Mouse (Mus musculus) kidney, adult 2 months (tissue): ENCODE measurements at regions not wholly inside any gene's neighbourhood (a gene's known extent, or its start where the extent isn't known, plus 50 kb on each side); places are given as distances from the start of the nearest gene placed in this dataset.

Experiments used
- CTCF ChIP-seq: fragments of 200-500 bp; conservative IDR thresholded peaks from 2 replicates; pipeline ENCODE4 v1.5.1; 2011; ENCODE audit warnings: low read depth, mild to moderate bottlenecking, control low read depth, low read length, moderate library complexity, mixed read lengths; ENCODE audit not compliant: insufficient read depth, insufficient read length
- POLR2A ChIP-seq: fragments of 200-500 bp; IDR thresholded peaks from one replicate; pipeline ENCODE4 v1.6.1; 2011; ENCODE audit warnings: low read depth, low read length, control low read depth

DNA sequence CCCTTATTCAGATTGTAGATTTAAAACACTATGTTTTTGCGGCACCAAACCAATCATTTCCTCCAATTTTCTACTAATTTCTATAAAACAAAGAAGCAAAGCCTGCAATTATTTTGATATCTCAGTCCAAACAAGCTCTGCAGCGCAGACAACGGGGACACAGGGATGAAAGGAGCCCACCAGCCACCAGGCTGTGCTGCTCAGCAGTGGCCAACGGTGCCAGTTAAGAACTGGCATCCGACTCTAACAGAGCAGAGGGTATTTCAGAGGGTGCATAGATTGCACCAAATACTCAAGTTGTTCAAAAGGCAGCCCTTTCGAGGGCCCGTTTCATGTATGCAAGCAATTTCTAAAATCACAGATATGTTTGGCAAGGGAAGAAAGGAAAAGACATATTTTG, 278.5 kb upstream of the Sash1 start:
- TF ChIP-seq CTCF (no peak), POLR2A (no peak)
